Mouse (Mus musculus) monocyte, adult 2 months (primary cell): ENCODE data around the gene Fbxl13.
"Not testable (repeated sequence)": the region's sequence is repeated elsewhere in the genome, so short reads cannot be mapped to it uniquely, and the experiment has no call there.

ENCODE experiments used
- DNase-seq, 2 experiments: peaks; one replicate each; pipeline ENCODE4 v3.0.0; 2022; ENCODE audit warnings: low spot score in 2 of 2, low read depth in 1 of 2

Fbxl13 gene

GRCm38 (mm10) chr5:21658038-21658437 is 12.6 kb upstream of the Fbxl13 start:
- no peak for DNase-seq

- DNase-seq = no peak
These were observed 11.5 kb upstream of the Fbxl13 start for GRCm38 (mm10) chr5:21656912-21657311.

GRCm38 (mm10) chr5:21651885-21652612 is 6.6 kb upstream of the Fbxl13 start:
- no peak for DNase-seq

- no peak for DNase-seq
These were observed 5.3 kb upstream of the Fbxl13 start for GRCm38 (mm10) chr5:21650736-21651135.

- no peak for DNase-seq
These were observed 678 bp upstream of the Fbxl13 start for GRCm38 (mm10) chr5:21646133-21646491.

GRCm38 (mm10) chr5:21644891-21645438 is 469 bp downstream of the Fbxl13 start:
- no peak for DNase-seq

- DNase-seq = no peak
These were observed 1.8 kb downstream of the Fbxl13 start for GRCm38 (mm10) chr5:21643606-21644005.

GRCm38 (mm10) chr5:21640961-21641360 is 4.5 kb downstream of the Fbxl13 start:
- peak in 1 of 2 experiments; percentile 16 for DNase-seq

- DNase-seq = no peak
These were observed 19.5 kb downstream of the Fbxl13 start for GRCm38 (mm10) chr5:21625916-21626315.

GRCm38 (mm10) chr5:21616450-21617009 is 28.9 kb downstream of the Fbxl13 start:
- no peak for DNase-seq

- not testable (repeated sequence) for DNase-seq
These were observed 31.1 kb downstream of the Fbxl13 start for GRCm38 (mm10) chr5:21614299-21614698.

GRCm38 (mm10) chr5:21610996-21611395 is 34.4 kb downstream of the Fbxl13 start:
- no peak for DNase-seq

- DNase-seq = no peak
These were observed 36.8 kb downstream of the Fbxl13 start for GRCm38 (mm10) chr5:21608311-21609304.

- no peak for DNase-seq
These were observed 39.5 kb downstream of the Fbxl13 start for GRCm38 (mm10) chr5:21605936-21606335.

GRCm38 (mm10) chr5:21599961-21600360 is 45.5 kb downstream of the Fbxl13 start:
- DNase-seq = no peak

GRCm38 (mm10) chr5:21599536-21599935 is 45.9 kb downstream of the Fbxl13 start:
- not testable (repeated sequence) for DNase-seq

GRCm38 (mm10) chr5:21593201-21593709 is 52.2 kb downstream of the Fbxl13 start:
- no peak for DNase-seq

GRCm38 (mm10) chr5:21592106-21592505 is 53.3 kb downstream of the Fbxl13 start:
- no peak for DNase-seq

GRCm38 (mm10) chr5:21588220-21588619 is 57.2 kb downstream of the Fbxl13 start:
- no peak for DNase-seq

GRCm38 (mm10) chr5:21587683-21588082 is 57.8 kb downstream of the Fbxl13 start:
- no peak for DNase-seq

- DNase-seq = peak in 1 of 2 experiments; percentile 4
These were observed 58.7 kb downstream of the Fbxl13 start for GRCm38 (mm10) chr5:21586763-21587162.
